In the genomic region with DNA sequence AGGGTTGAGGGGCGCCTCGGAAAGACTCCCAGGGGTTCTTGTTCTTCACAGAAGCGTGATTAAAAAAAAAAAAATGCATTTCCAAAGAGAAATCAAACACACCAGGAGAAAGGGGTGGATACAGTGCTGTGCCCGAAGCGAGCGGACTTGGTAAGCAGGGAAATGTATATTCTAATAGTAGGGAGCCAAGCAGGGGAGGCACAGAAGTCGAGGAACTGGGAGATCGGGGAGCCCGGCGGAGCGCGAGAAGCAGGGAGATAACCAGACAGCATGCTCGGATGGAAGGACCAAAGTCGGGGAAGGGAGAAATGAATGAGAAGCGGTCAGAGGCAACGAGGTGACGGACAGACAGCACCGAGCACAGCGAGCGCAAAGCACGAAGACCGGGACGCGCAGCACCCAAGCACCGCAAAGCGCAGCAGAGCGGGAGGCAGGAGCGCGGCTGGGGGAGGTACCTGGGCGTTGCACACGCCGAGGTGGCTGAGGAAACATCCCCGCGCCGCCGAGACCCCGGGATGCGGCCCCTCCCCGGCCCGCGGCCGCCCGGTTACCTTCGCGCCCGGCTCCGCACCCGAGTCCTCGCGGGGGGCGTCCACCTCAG, we compare ENCODE assay signal across 8 mouse cellular contexts. TPM values are rescaled to one million over a fixed set of nuclear protein-coding genes. Genes with fewer than 3 reads are reported as not detected.
DNase-seq lines count a peak whose midpoint lies in the region; ATAC-seq lines count a peak whose summit lies in the region.

No protein-coding gene starts in this region.

- peak; percentile 72 for DNase-seq in Muller cell, postnatal 12 days (ENCODE audit: inconsistent ontology term)
- peak; percentile 65 for DNase-seq in cerebellum, adult 8-10 months
- DNase-seq in forelimb bud, embryonic 11.5 days (ENCODE audit: low read depth, low spot score) = peak; percentile 64
- peak; percentile 64 to 75 for DNase-seq in layer of hippocampus, postnatal 14 days (ENCODE audit: low spot score in 2 of 2)
- DNase-seq in lung, postnatal 10 days = peak; percentile 73
- peak; percentile 34 for DNase-seq in ovary, postnatal 14 days (ENCODE audit: low spot score)
- DNase-seq in thymus, postnatal 10 days (ENCODE audit: low spot score in 2 of 2) = peak; percentile 66 to 69

- peak; percentile 83 for ATAC-seq in hindbrain, embryonic 12.5 days (ENCODE audit: low FRiP score)

- H3K9ac ChIP-seq in hindbrain, embryonic 12.5 days = peak overlapping the region; percentile 90

- H3K36me3 ChIP-seq in hindbrain, embryonic 12.5 days = peaks cover 18% of the 10 kb centered on the region

- H3K4me3 ChIP-seq in hindbrain, embryonic 12.5 days = peak overlapping the region; percentile 84

- H3K9me3 ChIP-seq in hindbrain, embryonic 12.5 days (replicated peaks) = no peaks in the 10 kb centered on the region

- peaks cover 18% of the 10 kb centered on the region for H3K4me1 ChIP-seq in hindbrain, embryonic 12.5 days

- H3K27ac ChIP-seq in hindbrain, embryonic 12.5 days = peak overlapping the region; percentile 98

- WGBS in hindbrain, embryonic 12.5 days = under 1% methylated on average over 35 of the region's 51 CpGs

- H3K4me2 ChIP-seq in hindbrain, embryonic 12.5 days (replicated peaks) = peak overlapping the region; percentile 70

- H3K27me3 ChIP-seq in hindbrain, embryonic 12.5 days = no peaks in the 10 kb centered on the region

RNA-seq across cellular contexts. Expression of gene Phc1, which starts 1.2 kb away (rescaled TPM):
- 34.9 and 40.5 TPM in 2 replicates for polyA plus RNA-seq in hindbrain, embryonic 12.5 days (2016; fragmentation: Nextera tagmentation; extraction: Ambion mirVana)
- total RNA-seq in layer of hippocampus, postnatal 14 days (2021) = 10 to 100 TPM; 61.8 to 64.9 TPM

RNA-seq across cellular contexts. Expression of gene M6pr, which starts 30.6 kb away (rescaled TPM):
- 68.7 and 70.4 TPM in 2 replicates for polyA plus RNA-seq in hindbrain, embryonic 12.5 days (2016; fragmentation: Nextera tagmentation; extraction: Ambion mirVana)
- total RNA-seq in layer of hippocampus, postnatal 14 days (2021) = 10 to 100 TPM; 55.3 to 57.5 TPM

RNA-seq across cellular contexts. Expression of gene Klrg1, which starts 56.5 kb away (rescaled TPM):
- 0.14 and 0.33 TPM in 2 replicates for polyA plus RNA-seq in hindbrain, embryonic 12.5 days (2016; fragmentation: Nextera tagmentation; extraction: Ambion mirVana)
- total RNA-seq in layer of hippocampus, postnatal 14 days (2021) = under 1 TPM; 0.26 to 0.39 TPM

Comparison
In these comparisons a context has a peak if more than half of its experiments do, and no peak if none do; other contexts are left out.
1. Peak in every context shown above with its lines: DNase-seq, ATAC-seq, H3K4me3 ChIP-seq and H3K27ac ChIP-seq.